Mouse (Mus musculus): Measurements from ENCODE around the gene Mgat5. TPM values are rescaled to one million over a fixed set of nuclear protein-coding genes. Genes with fewer than 3 reads are reported as not detected.

Gene Mgat5
- polyA plus RNA-seq, 1 experiment, result 24.1 TPM

- H3K27me3 ChIP-seq (ENCODE audit: control insufficient read depth, insufficient read depth, low read length), result no peaks in the 10 kb centered on the region
- TF ChIP-seq CTCF (IDR thresholded peaks at IDR 0.05; ENCODE audit: borderline replicate concordance, control insufficient read depth, extremely low read depth, insufficient read depth, low read length, poor library complexity) (no peak), POLR2A (IDR thresholded peaks at IDR 0.05; ENCODE audit: control insufficient read depth, extremely low read depth, insufficient read depth, low read length, poor library complexity) (no peak)
- no peak for DNase-seq
- H3K4me3 ChIP-seq (ENCODE audit: control insufficient read depth, insufficient read depth, low read length), result no peak overlapping the region
- 97% methylated on average over 6 of the region's 6 CpGs for WGBS
- peaks cover 3% of the 10 kb centered on the region for H3K4me1 ChIP-seq (replicated peaks; ENCODE audit: control insufficient read depth, insufficient read depth, low read length)
- H3K36me3 ChIP-seq (ENCODE audit: control insufficient read depth, insufficient read depth, low read length), result peaks cover 16% of the 10 kb centered on the region
- H3K27ac ChIP-seq (ENCODE audit: control insufficient read depth, insufficient read depth, low read length), result no peak overlapping the region
Measured at GRCm38 (mm10) chr1:127453397-127453796, 248.6 kb downstream of the Mgat5 start.

- DNase-seq, result peak; percentile 64
- peaks cover 27% of the 10 kb centered on the region for H3K4me1 ChIP-seq (replicated peaks; ENCODE audit: control insufficient read depth, insufficient read depth, low read length)
- peaks cover 13% of the 10 kb centered on the region for H3K36me3 ChIP-seq (ENCODE audit: control insufficient read depth, insufficient read depth, low read length)
- H3K4me3 ChIP-seq (ENCODE audit: control insufficient read depth, insufficient read depth, low read length), result no peak overlapping the region
- no peaks in the 10 kb centered on the region for H3K27me3 ChIP-seq (ENCODE audit: control insufficient read depth, insufficient read depth, low read length)
- H3K27ac ChIP-seq (ENCODE audit: control insufficient read depth, insufficient read depth, low read length), result peak overlapping the region; percentile 1
- 38% methylated on average over 6 of the region's 6 CpGs for WGBS
- TF ChIP-seq CTCF (IDR thresholded peaks at IDR 0.05; ENCODE audit: borderline replicate concordance, control insufficient read depth, extremely low read depth, insufficient read depth, low read length, poor library complexity) (no peak), POLR2A (IDR thresholded peaks at IDR 0.05; ENCODE audit: control insufficient read depth, extremely low read depth, insufficient read depth, low read length, poor library complexity) (no peak)
Measured at GRCm38 (mm10) chr1:127459015-127459451, 254.2 kb downstream of the Mgat5 start.

GRCm38 (mm10) chr1:127459576-127459975 lies 254.8 kb downstream of the Mgat5 start:
- Histone ChIP-seq H3K36me3 (ENCODE audit: control insufficient read depth, insufficient read depth, low read length) (peaks cover 13% of the 10 kb centered on the region), H3K27me3 (ENCODE audit: control insufficient read depth, insufficient read depth, low read length) (no peaks in the 10 kb centered on the region), H3K27ac (ENCODE audit: control insufficient read depth, insufficient read depth, low read length) (peak overlapping the region; percentile 69), H3K4me1 (replicated peaks; ENCODE audit: control insufficient read depth, insufficient read depth, low read length) (peaks cover 27% of the 10 kb centered on the region), H3K4me3 (ENCODE audit: control insufficient read depth, insufficient read depth, low read length) (no peak overlapping the region)
- peak; percentile 69 for DNase-seq
- 34% methylated on average over 7 of the region's 7 CpGs for WGBS
- TF ChIP-seq POLR2A (IDR thresholded peaks at IDR 0.05; ENCODE audit: control insufficient read depth, extremely low read depth, insufficient read depth, low read length, poor library complexity) (no peak), CTCF (IDR thresholded peaks at IDR 0.05; ENCODE audit: borderline replicate concordance, control insufficient read depth, extremely low read depth, insufficient read depth, low read length, poor library complexity) (no peak)

DNA sequence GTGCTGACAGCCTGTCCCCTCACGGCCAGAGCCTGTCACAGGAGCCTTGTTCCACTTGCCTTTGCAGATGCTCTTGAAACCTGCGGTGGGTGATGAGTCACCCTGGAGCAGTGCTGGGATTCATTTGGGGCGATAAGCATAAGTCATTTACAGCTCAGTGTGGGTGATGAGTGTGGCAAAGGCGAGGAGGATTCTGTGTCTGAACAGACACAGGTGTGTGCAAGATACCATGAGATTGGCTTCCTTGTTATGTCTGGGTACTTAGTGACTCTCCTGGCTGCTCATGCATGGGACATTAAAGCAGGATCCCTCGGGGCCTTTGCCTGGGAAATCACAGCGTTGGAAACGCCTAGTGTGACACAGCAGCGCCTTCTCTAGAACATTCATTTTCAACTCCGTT lies 256.2 kb downstream of the Mgat5 start:
- TF ChIP-seq CTCF (IDR thresholded peaks at IDR 0.05; ENCODE audit: borderline replicate concordance, control insufficient read depth, extremely low read depth, insufficient read depth, low read length, poor library complexity), result no peak
- no peak for TF ChIP-seq POLR2A (IDR thresholded peaks at IDR 0.05; ENCODE audit: control insufficient read depth, extremely low read depth, insufficient read depth, low read length, poor library complexity)
- Histone ChIP-seq H3K4me3 (ENCODE audit: control insufficient read depth, insufficient read depth, low read length) (no peak overlapping the region), H3K36me3 (ENCODE audit: control insufficient read depth, insufficient read depth, low read length) (peaks cover 13% of the 10 kb centered on the region), H3K27ac (ENCODE audit: control insufficient read depth, insufficient read depth, low read length) (no peak overlapping the region), H3K4me1 (replicated peaks; ENCODE audit: control insufficient read depth, insufficient read depth, low read length) (peaks cover 27% of the 10 kb centered on the region), H3K27me3 (ENCODE audit: control insufficient read depth, insufficient read depth, low read length) (no peaks in the 10 kb centered on the region)
- 94% methylated on average over 9 of the region's 9 CpGs for WGBS
- DNase-seq, result no peak

DNA sequence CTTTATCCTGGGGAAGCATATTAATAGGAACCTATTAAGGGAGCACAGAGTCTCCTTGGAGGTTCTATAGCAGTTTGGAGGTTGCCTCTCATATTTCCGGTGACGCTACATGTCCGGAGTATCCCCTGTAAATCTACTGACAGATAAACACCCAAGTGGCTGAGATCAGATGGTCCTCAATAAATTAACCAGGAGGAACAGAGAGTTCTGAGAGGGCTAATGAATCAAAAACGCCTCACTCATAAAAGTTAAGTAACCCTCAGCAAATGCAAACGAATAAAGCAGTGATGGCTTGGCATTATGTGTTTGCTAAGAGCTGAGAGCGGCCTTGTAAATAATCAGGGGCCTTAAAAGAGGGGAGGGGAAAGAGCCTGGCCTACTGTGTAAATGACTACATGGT lies 259.2 kb downstream of the Mgat5 start:
- Histone ChIP-seq H3K4me1 (replicated peaks; ENCODE audit: control insufficient read depth, insufficient read depth, low read length) (peaks cover 18% of the 10 kb centered on the region), H3K36me3 (ENCODE audit: control insufficient read depth, insufficient read depth, low read length) (peaks cover 13% of the 10 kb centered on the region), H3K4me3 (ENCODE audit: control insufficient read depth, insufficient read depth, low read length) (no peak overlapping the region), H3K27ac (ENCODE audit: control insufficient read depth, insufficient read depth, low read length) (no peak overlapping the region), H3K27me3 (ENCODE audit: control insufficient read depth, insufficient read depth, low read length) (no peaks in the 10 kb centered on the region)
- 96% methylated on average over 6 of the region's 6 CpGs for WGBS
- TF ChIP-seq CTCF (IDR thresholded peaks at IDR 0.05; ENCODE audit: borderline replicate concordance, control insufficient read depth, extremely low read depth, insufficient read depth, low read length, poor library complexity), result no peak
- no peak for TF ChIP-seq POLR2A (IDR thresholded peaks at IDR 0.05; ENCODE audit: control insufficient read depth, extremely low read depth, insufficient read depth, low read length, poor library complexity)
- no peak for DNase-seq

- H3K36me3 ChIP-seq (ENCODE audit: control insufficient read depth, insufficient read depth, low read length), result peaks cover 7% of the 10 kb centered on the region
- TF ChIP-seq POLR2A (IDR thresholded peaks at IDR 0.05; ENCODE audit: control insufficient read depth, extremely low read depth, insufficient read depth, low read length, poor library complexity), result no peak
- TF ChIP-seq CTCF (IDR thresholded peaks at IDR 0.05; ENCODE audit: borderline replicate concordance, control insufficient read depth, extremely low read depth, insufficient read depth, low read length, poor library complexity), result no peak
- 93% methylated on average over 6 of the region's 6 CpGs for WGBS
- no peak overlapping the region for H3K4me3 ChIP-seq (ENCODE audit: control insufficient read depth, insufficient read depth, low read length)
- peaks cover 16% of the 10 kb centered on the region for H3K4me1 ChIP-seq (replicated peaks; ENCODE audit: control insufficient read depth, insufficient read depth, low read length)
- H3K27ac ChIP-seq (ENCODE audit: control insufficient read depth, insufficient read depth, low read length), result no peak overlapping the region
- DNase-seq, result no peak
- H3K27me3 ChIP-seq (ENCODE audit: control insufficient read depth, insufficient read depth, low read length), result no peaks in the 10 kb centered on the region
Measured at GRCm38 (mm10) chr1:127465292-127465691, 260.5 kb downstream of the Mgat5 start.

- peaks cover 12% of the 10 kb centered on the region for H3K4me1 ChIP-seq (replicated peaks; ENCODE audit: control insufficient read depth, insufficient read depth, low read length)
- over 99% methylated on average over 5 of the region's 5 CpGs for WGBS
- H3K27ac ChIP-seq (ENCODE audit: control insufficient read depth, insufficient read depth, low read length), result no peak overlapping the region
- no peak overlapping the region for H3K4me3 ChIP-seq (ENCODE audit: control insufficient read depth, insufficient read depth, low read length)
- H3K27me3 ChIP-seq (ENCODE audit: control insufficient read depth, insufficient read depth, low read length), result no peaks in the 10 kb centered on the region
- no peak for DNase-seq
- peaks cover 10% of the 10 kb centered on the region; the same call in 1 of the 2 replicates for H3K36me3 ChIP-seq (ENCODE audit: control insufficient read depth, insufficient read depth, low read length)
- TF ChIP-seq POLR2A (IDR thresholded peaks at IDR 0.05; ENCODE audit: control insufficient read depth, extremely low read depth, insufficient read depth, low read length, poor library complexity) (no peak), CTCF (IDR thresholded peaks at IDR 0.05; ENCODE audit: borderline replicate concordance, control insufficient read depth, extremely low read depth, insufficient read depth, low read length, poor library complexity) (no peak)
Measured at GRCm38 (mm10) chr1:127467238-127467637, 262.4 kb downstream of the Mgat5 start.

All from thymus, adult 2 months (tissue).